Mouse (Mus musculus) limb, embryonic 13.5 days (tissue): ENCODE results near the gene Lpcat3. TPM values are rescaled to one million over a fixed set of nuclear protein-coding genes. Genes with fewer than 3 reads are reported as not detected.

Experiments used
- ATAC-seq: fragments of 200-750 bp; cut with Nextera tagmentation; 2 replicates; pipeline ENCODE4 v1.8.0; 2017; ENCODE audit warnings: low read depth, moderate number of reproducible peaks, moderate TSS enrichment; ENCODE audit not compliant: low FRiP score
- H3K27ac ChIP-seq: fragments of 300-500 bp; sonication (generic); 2 replicates; pipeline ENCODE4 v1.5.1; 2015; ENCODE audit warnings: inconsistent platforms, mild to moderate bottlenecking, moderate library complexity
- H3K27me3 ChIP-seq: fragments of 300-500 bp; sonication (generic); 2 replicates; pipeline ENCODE4 v1.6.1; 2015; ENCODE audit warnings: mild to moderate bottlenecking, inconsistent platforms
- H3K36me3 ChIP-seq: fragments of 300-500 bp; sonication (generic); 2 replicates; pipeline ENCODE4 v1.6.1; 2015; ENCODE audit warnings: inconsistent platforms, mild to moderate bottlenecking, moderate library complexity
- H3K4me1 ChIP-seq: fragments of 300-500 bp; sonication (generic); 2 replicates; pipeline ENCODE4 v1.6.1; 2015; ENCODE audit warnings: inconsistent platforms
- H3K4me2 ChIP-seq: fragments of 300-500 bp; sonication (generic); replicated peaks from 2 replicates; pipeline ENCODE4 v1.6.1; 2015; ENCODE audit warnings: inconsistent platforms, mild to moderate bottlenecking, moderate library complexity
- H3K4me3 ChIP-seq: fragments of 300-500 bp; sonication (generic); 2 replicates; pipeline ENCODE4 v1.5.1; 2015; ENCODE audit warnings: moderate library complexity, mild to moderate bottlenecking, inconsistent platforms
- H3K9ac ChIP-seq: fragments of 300-500 bp; sonication (generic); 2 replicates; pipeline ENCODE4 v1.6.1; 2015; ENCODE audit warnings: mild to moderate bottlenecking, inconsistent platforms
- H3K9me3 ChIP-seq: fragments of 300-500 bp; sonication (generic); 2 replicates; pipeline ENCODE4 v1.6.1; 2016; ENCODE audit warnings: inconsistent platforms
- WGBS: fragments of 180-500 bp; shearing (Covaris S2); methylation state at CpG from one replicate; pipeline ENCODE4 v1.1.7; 2015; 5-methylcytosine and 5-hydroxymethylcytosine counted together
- polyA plus RNA-seq: library from polyadenylated mRNA; unstranded; fragments of >200 nt; fragmentation: Nextera tagmentation; extraction: Ambion mirVana; gene quantifications from 2 replicates; pipeline ENCODE4 v1.2.1, GENCODE M21; 2015

Gene Lpcat3
- polyA plus RNA-seq, 1 experiment from 2014 or later, result 57.0 TPM

GRCm38 (mm10) chr6:124732476-124733370 is 69.9 kb downstream of the Lpcat3 start:
- Histone ChIP-seq H3K9ac (peak overlapping the region; percentile 5; the same call in 1 of the 2 replicates), H3K9me3 (no peaks in the 10 kb centered on the region), H3K36me3 (no peaks in the 10 kb centered on the region), H3K4me1 (peaks cover 6% of the 10 kb centered on the region), H3K4me2 (no peak overlapping the region), H3K27me3 (no peaks in the 10 kb centered on the region), H3K27ac (no peak overlapping the region), H3K4me3 (no peak overlapping the region)
- 55% methylated on average over 19 of the region's 19 CpGs for WGBS
- ATAC-seq, result no peak

DNA sequence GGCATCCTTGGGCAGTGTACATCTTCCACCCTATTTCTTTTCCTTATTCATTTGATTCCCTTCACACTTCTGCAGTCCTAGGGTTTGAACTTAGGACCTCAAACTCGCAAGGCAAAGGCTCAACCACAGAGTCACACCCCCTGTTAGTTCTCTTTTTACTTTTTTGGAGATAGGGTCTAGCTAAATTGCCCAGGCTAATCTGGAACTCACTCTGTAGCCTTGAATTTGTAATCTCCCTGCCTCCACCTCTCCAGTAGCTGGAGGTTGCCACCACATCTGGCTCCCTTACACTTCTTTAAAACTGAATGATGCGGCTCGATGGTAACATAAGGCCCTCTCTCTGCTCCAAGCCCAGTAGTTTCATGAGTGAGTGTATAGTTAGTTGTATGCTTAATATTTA is 71.6 kb downstream of the Lpcat3 start:
- 88% methylated on average over 3 of the region's 3 CpGs for WGBS
- no peak for ATAC-seq
- Histone ChIP-seq H3K9me3 (no peaks in the 10 kb centered on the region), H3K4me3 (no peak overlapping the region), H3K27me3 (no peaks in the 10 kb centered on the region), H3K27ac (no peak overlapping the region), H3K4me2 (no peak overlapping the region), H3K36me3 (peaks cover 8% of the 10 kb centered on the region; the same call in 1 of the 2 replicates), H3K4me1 (peaks cover 16% of the 10 kb centered on the region), H3K9ac (no peak overlapping the region)

GRCm38 (mm10) chr6:124737040-124737439 is 74.2 kb downstream of the Lpcat3 start:
- H3K4me3 ChIP-seq, result no peak overlapping the region
- no peaks in the 10 kb centered on the region for H3K9me3 ChIP-seq
- H3K4me2 ChIP-seq, result no peak overlapping the region
- peaks cover 30% of the 10 kb centered on the region for H3K4me1 ChIP-seq
- ATAC-seq, result no peak
- no peaks in the 10 kb centered on the region for H3K27me3 ChIP-seq
- peaks cover 11% of the 10 kb centered on the region; the same call in 1 of the 2 replicates for H3K36me3 ChIP-seq
- WGBS, result 93% methylated on average over 11 of the region's 11 CpGs
- H3K27ac ChIP-seq, result no peak overlapping the region
- no peak overlapping the region for H3K9ac ChIP-seq

- Histone ChIP-seq H3K27me3 (no peaks in the 10 kb centered on the region), H3K9me3 (no peaks in the 10 kb centered on the region), H3K27ac (peak within 1 kb of the TSS; percentile 99; the same call in 1 of the 2 replicates), H3K4me3 (peak within 1 kb of the TSS; percentile 74; the same call in 1 of the 2 replicates), H3K9ac (peak within 1 kb of the TSS; percentile 35; the same call in 1 of the 2 replicates), H3K36me3 (peaks cover 23% of the 10 kb centered on the region), H3K4me1 (peaks cover 28% of the 10 kb centered on the region), H3K4me2 (peak within 1 kb of the TSS; percentile 71)
- ATAC-seq, result no peak
- WGBS, result 28% methylated on average over 15 of the region's 15 CpGs
Observed at GRCm38 (mm10) chr6:124738511-124739023, 75.7 kb downstream of the Lpcat3 start, which contains the start of gene Ptpn6. TSS of gene Ptpn6 (minus strand) at chr6:124738714.

DNA sequence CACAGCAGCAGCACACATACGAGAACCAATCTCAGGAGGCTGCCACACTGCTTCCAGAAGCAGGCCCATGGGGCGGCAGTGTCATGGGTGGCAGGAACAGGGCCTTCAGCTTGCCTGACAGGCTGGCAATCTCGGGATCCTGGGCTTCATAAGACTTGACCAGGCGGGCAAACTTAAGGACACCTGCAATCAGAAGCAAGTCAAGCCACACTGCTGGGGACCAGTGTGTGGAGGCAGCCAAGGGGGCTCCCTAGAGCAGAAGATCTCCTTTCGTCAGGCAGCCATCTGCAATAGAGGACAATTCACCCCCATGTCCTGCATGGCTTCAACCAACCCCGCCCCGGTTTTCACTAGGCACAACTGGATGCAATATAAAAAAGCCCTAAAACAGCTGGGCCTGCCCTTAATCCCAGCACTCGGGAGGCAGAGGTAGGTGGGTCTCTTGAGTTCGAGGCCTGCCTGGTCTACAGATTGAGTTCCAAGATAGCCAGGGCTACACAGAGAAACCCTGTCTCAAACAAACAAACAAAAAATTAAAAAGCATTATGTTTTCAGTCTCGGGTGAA is 76.5 kb downstream of the Lpcat3 start:
- Histone ChIP-seq H3K27ac (peak overlapping the region; percentile 99; the same call in 1 of the 2 replicates), H3K9ac (no peak overlapping the region), H3K27me3 (no peaks in the 10 kb centered on the region), H3K36me3 (peaks cover 30% of the 10 kb centered on the region), H3K4me2 (peak overlapping the region; percentile 71), H3K4me3 (peak overlapping the region; percentile 74), H3K4me1 (peaks cover 28% of the 10 kb centered on the region), H3K9me3 (no peaks in the 10 kb centered on the region)
- ATAC-seq, result no peak
- 83% methylated on average over 10 of the region's 10 CpGs for WGBS

- Histone ChIP-seq H3K4me2 (peak overlapping the region; percentile 71), H3K27me3 (no peaks in the 10 kb centered on the region)
Observed at GRCm38 (mm10) chr6:124740211-124740887, 77.5 kb downstream of the Lpcat3 start.

DNA sequence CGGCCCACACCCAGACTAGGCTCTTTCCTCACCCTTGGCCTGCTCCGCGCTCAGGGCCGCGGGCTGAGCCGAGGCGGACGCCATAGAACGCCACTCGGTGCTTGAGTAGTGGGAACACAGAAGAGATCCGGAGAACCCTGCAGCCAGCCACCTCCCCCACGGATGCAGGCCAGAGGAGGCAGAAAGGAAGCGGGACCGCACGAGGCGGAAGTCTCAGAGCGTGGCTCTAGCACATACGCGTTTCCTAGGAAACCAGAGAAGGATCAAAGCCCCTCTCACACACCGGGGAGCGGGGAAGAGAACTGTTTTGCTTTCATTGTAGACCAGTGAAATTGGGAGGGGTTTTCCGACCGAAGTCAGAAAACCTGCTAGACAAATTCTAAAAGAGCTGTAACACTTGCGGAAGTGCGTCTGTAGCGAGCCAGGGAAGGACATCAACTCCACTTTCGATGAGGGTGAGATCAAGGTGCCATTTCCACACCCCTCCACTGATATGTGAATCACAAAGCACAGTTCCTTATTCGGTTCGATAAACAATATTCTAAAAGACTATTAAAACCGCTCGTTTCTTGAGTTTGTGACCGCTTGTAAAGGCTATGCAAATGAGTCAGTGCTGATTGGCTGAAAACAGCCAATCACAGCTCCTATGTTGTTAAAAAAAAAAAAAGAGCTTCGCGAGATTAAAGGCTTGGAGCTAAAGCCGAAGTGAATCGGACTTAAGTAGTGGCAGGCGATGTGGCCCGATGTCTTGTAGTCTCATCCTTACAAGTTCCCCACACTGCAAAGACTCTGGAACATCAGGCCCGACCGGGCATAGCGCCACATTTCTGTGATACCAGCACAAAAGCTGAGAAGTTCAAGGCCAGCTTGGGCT is 78.3 kb downstream of the Lpcat3 start, which contains the start of gene Grcc10:
TSS of gene Grcc10 (minus strand) at position 487 of the 874 bp plus-strand sequence.
- peak within 1 kb of the TSS; percentile 99 for H3K27ac ChIP-seq
- H3K27me3 ChIP-seq, result no peaks in the 10 kb centered on the region
- peaks cover 40% of the 10 kb centered on the region for H3K36me3 ChIP-seq
- WGBS, result under 1% methylated on average over 41 of the region's 41 CpGs
- peak; percentile 85 for ATAC-seq
- peak within 1 kb of the TSS; percentile 71 for H3K4me2 ChIP-seq
- H3K4me3 ChIP-seq, result peak within 1 kb of the TSS; percentile 74
- peak within 1 kb of the TSS; percentile 87 for H3K9ac ChIP-seq
- H3K4me1 ChIP-seq, result peaks cover 39% of the 10 kb centered on the region
- H3K9me3 ChIP-seq, result no peaks in the 10 kb centered on the region

More at GRCm38 (mm10) chr6:124740211-124740887, 77.5 kb downstream of the Lpcat3 start:
- Histone ChIP-seq H3K9me3 (no peaks in the 10 kb centered on the region), H3K4me3 (peak overlapping the region; percentile 74), H3K36me3 (peaks cover 40% of the 10 kb centered on the region), H3K9ac (peak overlapping the region; percentile 87), H3K27ac (peak overlapping the region; percentile 99), H3K4me1 (peaks cover 36% of the 10 kb centered on the region)
- peak; percentile 3 for ATAC-seq
- 1% methylated on average over 29 of the region's 29 CpGs for WGBS

- ATAC-seq, result no peak
- 75% methylated on average over 3 of the region's 3 CpGs for WGBS
- peak overlapping the region; percentile 62 for H3K9ac ChIP-seq
- peak overlapping the region; percentile 74 for H3K4me3 ChIP-seq
- H3K9me3 ChIP-seq, result no peaks in the 10 kb centered on the region
- peak overlapping the region; percentile 71 for H3K4me2 ChIP-seq
- peak overlapping the region; percentile 99 for H3K27ac ChIP-seq
- peaks cover 47% of the 10 kb centered on the region for H3K4me1 ChIP-seq
- peaks cover 45% of the 10 kb centered on the region for H3K36me3 ChIP-seq
- no peaks in the 10 kb centered on the region for H3K27me3 ChIP-seq
Observed at GRCm38 (mm10) chr6:124741842-124742241, 79.0 kb downstream of the Lpcat3 start.

DNA sequence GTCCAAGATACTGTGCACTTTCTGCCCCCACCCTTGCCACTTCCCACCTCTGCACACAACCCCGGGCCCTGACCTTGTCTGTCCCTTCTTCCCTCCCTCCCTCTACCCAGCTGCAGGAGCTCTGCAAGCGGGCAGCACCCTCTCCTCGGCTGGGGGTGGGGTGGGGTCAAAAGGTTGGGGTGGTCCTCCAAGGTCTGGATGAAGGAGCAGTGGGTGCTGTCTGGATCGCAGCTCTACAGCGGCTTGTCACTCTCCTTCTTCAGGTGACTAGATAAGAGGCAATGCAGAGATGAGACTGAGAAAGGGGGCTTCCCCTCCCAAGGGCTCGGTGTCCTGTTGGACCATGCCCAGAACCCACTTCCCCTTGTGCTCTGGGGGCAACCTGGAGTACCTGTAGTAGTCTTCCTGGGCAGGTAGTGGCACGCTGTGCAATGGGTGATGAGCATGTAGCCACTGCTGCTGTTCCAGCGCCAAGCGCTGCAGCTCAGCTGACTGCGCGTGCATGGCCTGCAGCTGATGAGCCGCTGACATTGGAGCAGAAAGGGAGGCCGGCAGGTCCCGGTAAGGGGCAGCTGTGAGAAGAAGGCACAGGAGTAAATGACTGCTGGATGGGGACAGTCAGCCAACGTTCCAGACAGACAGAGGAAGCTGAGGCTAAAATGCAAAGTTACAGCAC is 80.2 kb downstream of the Lpcat3 start:
- H3K9ac ChIP-seq, result peak overlapping the region; percentile 26; the same call in 1 of the 2 replicates
- H3K4me2 ChIP-seq, result no peak overlapping the region
- H3K4me3 ChIP-seq, result no peak overlapping the region
- H3K9me3 ChIP-seq, result no peaks in the 10 kb centered on the region
- H3K27ac ChIP-seq, result no peak overlapping the region
- H3K27me3 ChIP-seq, result no peaks in the 10 kb centered on the region
- 92% methylated on average over 15 of the region's 15 CpGs for WGBS
- no peak for ATAC-seq
- H3K4me1 ChIP-seq, result peaks cover 51% of the 10 kb centered on the region
- H3K36me3 ChIP-seq, result peaks cover 57% of the 10 kb centered on the region

- 89% methylated on average over 8 of the region's 8 CpGs for WGBS
- H3K4me2 ChIP-seq, result no peak overlapping the region
- no peaks in the 10 kb centered on the region for H3K9me3 ChIP-seq
- H3K27me3 ChIP-seq, result no peaks in the 10 kb centered on the region
- peaks cover 47% of the 10 kb centered on the region for H3K4me1 ChIP-seq
- peak overlapping the region; percentile 26; the same call in 1 of the 2 replicates for H3K9ac ChIP-seq
- peaks cover 63% of the 10 kb centered on the region for H3K36me3 ChIP-seq
- no peak for ATAC-seq
- H3K27ac ChIP-seq, result no peak overlapping the region
- no peak overlapping the region for H3K4me3 ChIP-seq
Observed at GRCm38 (mm10) chr6:124743647-124744046, 80.8 kb downstream of the Lpcat3 start.
